Mouse (Mus musculus) MEL (cell line): ENCODE results near the gene Osbp. TPM values are rescaled to one million over a fixed set of nuclear protein-coding genes. Genes with fewer than 3 reads are reported as not detected.

Experiments used
- DNase-seq: peaks from one replicate; pipeline ENCODE4 v3.0.0; 2011; ENCODE audit warnings: low read depth, low spot score
- H3K27ac ChIP-seq: 2 replicates; pipeline ENCODE4 v1.5.1; 2012; ENCODE audit warnings: low read depth, mild to moderate bottlenecking, control low read depth, low read length, moderate library complexity; ENCODE audit not compliant: control insufficient read depth
- H3K27me3 ChIP-seq, 2 experiments: fragments of 150-350 bp in 1 of 2; sonication (generic) in 1 of 2; 2 replicates each; pipeline ENCODE4 v1.6.1; 2012; ENCODE audit warnings: low read length in 2 of 2, mild to moderate bottlenecking in 2 of 2, improper control_type of control experiment in 1 of 2, moderate library complexity in 1 of 2; ENCODE audit not compliant: insufficient read depth in 2 of 2, control insufficient read depth in 1 of 2
- H3K36me3 ChIP-seq, 2 experiments: 2 replicates each; pipeline ENCODE4 v1.6.1; 2012 to 2014; ENCODE audit warnings: low read length in 2 of 2, improper control_type of control experiment in 1 of 2, inconsistent platforms in 1 of 2, mild to moderate bottlenecking in 1 of 2; ENCODE audit not compliant: insufficient read depth in 2 of 2, control insufficient read depth in 1 of 2
- H3K4me1 ChIP-seq, 2 experiments: fragments of 150-350 bp in 1 of 2; sonication (generic) in 1 of 2; 2 replicates each; pipeline ENCODE4 v1.6.1; 2012; ENCODE audit warnings: low read length in 2 of 2, improper control_type of control experiment in 1 of 2, mild to moderate bottlenecking in 1 of 2; ENCODE audit not compliant: insufficient read depth in 2 of 2, control insufficient read depth in 1 of 2
- H3K4me3 ChIP-seq, 2 experiments: fragments of 150-350 bp in 1 of 2; sonication (generic) in 1 of 2; 2 replicates each; pipeline ENCODE4 v1.5.1; 2012; ENCODE audit warnings: low read depth in 2 of 2, low read length in 2 of 2, mild to moderate bottlenecking in 2 of 2, moderate library complexity in 2 of 2, control low read depth in 1 of 2, improper control_type of control experiment in 1 of 2; ENCODE audit not compliant: control insufficient read depth in 1 of 2, insufficient read depth in 1 of 2
- H3K79me2 ChIP-seq: 2 replicates; pipeline ENCODE4 v1.6.1; 2012; ENCODE audit warnings: mild to moderate bottlenecking, low read length, moderate library complexity; ENCODE audit not compliant: control insufficient read depth, poor library complexity, insufficient read depth
- H3K9ac ChIP-seq: 2 replicates; pipeline ENCODE4 v1.6.1; 2012; ENCODE audit warnings: low read depth, mild to moderate bottlenecking, control low read depth, low read length, moderate library complexity; ENCODE audit not compliant: control insufficient read depth, poor library complexity, severe bottlenecking
- H3K9me3 ChIP-seq: fragments of 150-350 bp; sonication (generic); replicated peaks from 2 replicates; pipeline ENCODE4 v1.6.1; 2012; ENCODE audit warnings: mild to moderate bottlenecking, low read length, improper control_type of control experiment, moderate library complexity; ENCODE audit not compliant: insufficient read depth
- BHLHE40 ChIP-seq: IDR thresholded peaks from 2 replicates; pipeline ENCODE4 v1.6.1; 2012; ENCODE audit warnings: low read depth, mild to moderate bottlenecking, inconsistent platforms, low read length, improper control_type of control experiment, borderline replicate concordance
- CHD1 ChIP-seq: IDR thresholded peaks from 2 replicates; pipeline ENCODE4 v1.6.1; 2012; ENCODE audit warnings: low read depth, mild to moderate bottlenecking, inconsistent platforms, low read length, improper control_type of control experiment
- EP300 ChIP-seq, 2 experiments: IDR thresholded peaks; 2 replicates each; pipeline ENCODE4 v1.6.1; 2011; ENCODE audit warnings: improper control_type of control experiment in 2 of 2, low read length in 2 of 2, low read depth in 1 of 2, mild to moderate bottlenecking in 1 of 2
- HCFC1 ChIP-seq: IDR thresholded peaks from 2 replicates; pipeline ENCODE4 v1.6.1; 2012; ENCODE audit warnings: low read depth, mild to moderate bottlenecking, inconsistent platforms, low read length, improper control_type of control experiment, moderate library complexity
- MXI1 ChIP-seq: IDR thresholded peaks from 2 replicates; pipeline ENCODE4 v1.6.1; 2011; ENCODE audit warnings: mild to moderate bottlenecking, low read depth, low read length, improper control_type of control experiment
- MYB ChIP-seq: IDR thresholded peaks from 2 replicates; pipeline ENCODE4 v1.6.1; 2011; ENCODE audit warnings: mild to moderate bottlenecking, low read depth, low read length, improper control_type of control experiment
- MYC ChIP-seq: IDR thresholded peaks from 2 replicates; pipeline ENCODE4 v1.6.1; 2011; ENCODE audit warnings: low read depth, mild to moderate bottlenecking, low read length, improper control_type of control experiment, moderate library complexity
- NRF1 ChIP-seq: IDR thresholded peaks from 2 replicates; pipeline ENCODE4 v1.6.1; 2014; ENCODE audit warnings: low read depth, mild to moderate bottlenecking, inconsistent platforms, low read length, improper control_type of control experiment, moderate library complexity; ENCODE audit not compliant: poor library complexity, insufficient read depth, severe bottlenecking
- POLR2A ChIP-seq, 2 experiments: IDR thresholded peaks; 2 replicates each; pipeline ENCODE4 v1.6.1; 2011 to 2012; ENCODE audit warnings: low read length in 2 of 2, mild to moderate bottlenecking in 2 of 2, control low read depth in 1 of 2, improper control_type of control experiment in 1 of 2, low read depth in 1 of 2, moderate library complexity in 1 of 2; ENCODE audit not compliant: control insufficient read depth in 1 of 2, insufficient read depth in 1 of 2, poor library complexity in 1 of 2
- SIN3A ChIP-seq: IDR thresholded peaks from 2 replicates; pipeline ENCODE4 v1.6.1; 2012; ENCODE audit warnings: low read length, improper control_type of control experiment, inconsistent platforms
- SMC3 ChIP-seq: IDR thresholded peaks from 2 replicates; pipeline ENCODE4 v1.6.1; 2011; ENCODE audit warnings: low read depth, low read length, improper control_type of control experiment
- TAL1 ChIP-seq: IDR thresholded peaks from 2 replicates; pipeline ENCODE4 v1.6.1; 2012; ENCODE audit warnings: mild to moderate bottlenecking, inconsistent platforms, low read length, moderate library complexity, mixed read lengths
- TBP ChIP-seq: IDR thresholded peaks from 2 replicates; pipeline ENCODE4 v1.8.0; 2011; ENCODE audit warnings: low read depth, low read length, improper control_type of control experiment
- TCF12 ChIP-seq: IDR thresholded peaks from 2 replicates; pipeline ENCODE4 v1.6.1; 2014; ENCODE audit warnings: low read depth, mild to moderate bottlenecking, inconsistent platforms, low read length, improper control_type of control experiment, moderate library complexity
- USF1 ChIP-seq: IDR thresholded peaks from 2 replicates; pipeline ENCODE4 v1.6.1; 2014; ENCODE audit warnings: low read depth, mild to moderate bottlenecking, inconsistent platforms, low read length, improper control_type of control experiment, moderate library complexity
- ZC3H11A ChIP-seq: IDR thresholded peaks from 2 replicates; pipeline ENCODE4 v1.6.1; 2012; ENCODE audit warnings: low read depth, mild to moderate bottlenecking, inconsistent platforms, low read length, improper control_type of control experiment
- polyA plus RNA-seq, 2 experiments: library from polyadenylated mRNA; stranded (reverse) in 1 of 2; unstranded in 1 of 2; fragments of >175 nt in 1 of 2; fragments of >200 nt in 1 of 2; gene quantifications; 2 replicates each; pipeline versions ENCODE4 v1.2.1 to v1.2.4; 2012; ENCODE audit warnings: low replicate concordance in 2 of 2, low read depth in 1 of 2; ENCODE audit not compliant: insufficient read length in 2 of 2, insufficient read depth in 1 of 2, missing spikeins in 1 of 2
- total RNA-seq: library from RNA; depleted of rRNA; stranded (reverse); fragments of 300-350 nt; gene quantifications from 2 replicates; pipeline ENCODE4 v1.2.3, GENCODE M21; 2012

Osbp gene
- total and polyA plus RNA-seq, 3 experiments: 16.5 to 64.6 (median 38.8) TPM

DNA sequence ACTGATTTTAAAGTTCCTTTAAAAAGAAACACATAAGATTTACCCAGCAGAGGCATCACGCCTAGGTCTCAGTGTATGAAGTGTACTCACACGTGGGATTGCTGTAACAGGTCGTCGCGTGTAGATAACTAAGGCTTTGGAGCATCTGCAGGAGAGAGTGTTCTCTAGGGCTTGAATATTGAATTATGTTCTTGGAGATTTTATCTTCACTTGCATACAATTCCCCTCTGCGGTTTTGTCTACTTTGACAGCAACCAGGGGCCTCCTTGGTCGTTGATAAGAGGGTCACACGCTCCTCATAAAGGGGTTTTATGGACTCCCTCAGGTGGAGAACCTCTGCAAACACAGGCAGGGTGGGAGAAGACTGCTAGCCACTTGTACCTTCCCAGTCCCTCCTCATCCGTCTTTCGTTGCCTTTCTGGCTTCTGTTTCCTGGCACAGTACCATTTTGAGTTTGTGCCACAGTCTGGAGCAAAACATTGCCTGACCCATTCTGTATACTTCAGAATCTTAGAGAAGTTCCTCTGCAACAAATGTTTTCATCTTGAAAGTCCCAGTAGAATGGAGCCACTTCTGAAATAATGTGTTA is 26.8 kb downstream of the Osbp start:
- Histone ChIP-seq H3K9me3 (no peaks in the 10 kb centered on the region), H3K27ac (no peak overlapping the region), H3K4me1 (no peaks in the 10 kb centered on the region), H3K79me2 (no peaks in the 10 kb centered on the region), H3K4me3 (no peak overlapping the region)
- no peak for DNase-seq
- no peak for TF ChIP-seq MYB
- no peak for TF ChIP-seq POLR2A (IDR thresholded peaks at IDR 0.05; ENCODE audit: control insufficient read depth in 1 of 2, insufficient read depth in 1 of 2, low read depth in 1 of 2, low read length in 2 of 2, poor library complexity in 1 of 2)
- no peak for TF ChIP-seq BHLHE40
- no peak for TF ChIP-seq NRF1
- TF ChIP-seq EP300 (IDR thresholded peaks at IDR 0.05; ENCODE audit: low read depth in 1 of 2, low read length in 2 of 2): no peak
- no peak for TF ChIP-seq HCFC1
- no peak for TF ChIP-seq TBP
- TF ChIP-seq CHD1: no peak
- TF ChIP-seq USF1: no peak
- no peak for TF ChIP-seq SIN3A
- TF ChIP-seq MYC: no peak
- no peak for TF ChIP-seq MXI1
- TF ChIP-seq, all 39 proteins: peak for 0
- H3K27me3 ChIP-seq: no peaks in the 10 kb centered on the region
- H3K36me3 ChIP-seq: peaks cover 0 to 15% of the 10 kb centered on the region in 2 experiments; a peak in 2 of 4 replicates
- no peak overlapping the region for H3K9ac ChIP-seq

DNA sequence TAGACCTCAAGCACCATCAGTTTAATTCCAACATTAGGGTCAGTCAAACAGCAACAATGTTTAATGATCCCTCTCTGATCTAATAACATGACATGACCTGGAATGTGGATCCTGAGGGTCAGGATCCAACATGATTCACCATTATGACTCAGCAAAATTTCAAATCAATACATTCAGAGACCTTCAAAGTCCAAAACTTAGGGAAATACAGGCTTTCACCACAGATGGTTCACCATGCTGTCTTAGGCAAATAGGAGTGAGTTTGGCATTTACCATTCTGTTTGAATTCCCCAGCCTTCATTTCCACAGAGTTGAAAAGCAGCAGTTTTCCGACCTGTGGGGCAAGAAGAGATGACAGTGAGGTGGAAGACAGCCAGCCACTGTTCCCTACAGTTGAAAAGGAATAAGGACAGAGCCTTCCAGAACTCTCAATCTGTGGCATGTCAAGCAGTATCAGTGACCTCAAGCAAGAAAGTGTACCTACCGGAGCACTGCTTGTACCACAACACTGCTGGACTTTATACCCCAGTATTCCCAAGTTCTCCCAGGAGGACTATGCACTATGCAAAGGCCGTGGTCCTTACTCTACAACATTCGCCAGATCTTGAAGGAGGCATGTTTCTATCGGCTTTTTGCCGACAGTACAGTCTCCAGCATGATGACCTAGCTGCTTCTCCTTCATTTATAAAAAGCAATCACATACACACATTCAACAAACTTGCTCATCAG is 29.1 kb downstream of the Osbp start:
- no peaks in the 10 kb centered on the region for H3K9me3 ChIP-seq

More for the DNA sequence above, 29.1 kb downstream of the Osbp start:
- H3K4me3 ChIP-seq: no peak overlapping the region
- H3K36me3 ChIP-seq: peaks cover 0 to 10% of the 10 kb centered on the region in 2 experiments; a peak in 2 of 4 replicates
- H3K79me2 ChIP-seq: no peaks in the 10 kb centered on the region
- H3K4me1 ChIP-seq: no peaks in the 10 kb centered on the region
- DNase-seq: no peak
- H3K27me3 ChIP-seq: no peaks in the 10 kb centered on the region
- no peak for TF ChIP-seq MXI1
- TF ChIP-seq TCF12: no peak
- TF ChIP-seq SMC3: no peak
- TF ChIP-seq TAL1: no peak
- TF ChIP-seq ZC3H11A: no peak
- TF ChIP-seq, all 39 proteins: peak for 0
- Histone ChIP-seq H3K27ac (no peak overlapping the region), H3K9ac (no peak overlapping the region)
